In genomic region chr7:132780611-132781010, GRCm38 (mm10) we compare ENCODE assay signal across 9 mouse cellular contexts. TPM values are rescaled to one million over a fixed set of nuclear protein-coding genes. Genes with fewer than 3 reads are reported as not detected.
A peak's percentile ranks its signal among the peaks of the same experiment; 100 is the strongest.
DNase-seq lines count a peak whose midpoint lies in the region; ATAC-seq and TF ChIP-seq lines count a peak whose summit lies in the region.
"Had no signal": no experiment of that assay in that cellular context is flagged by ENCODE, and none has a peak within 500 bp of the region (broad histone marks: within the 10 kb centered on the region; RNA-seq: fewer than 3 reads in every experiment).

No protein-coding gene starts in this region.

- no peak for ATAC-seq in hindbrain, embryonic 12.5 days (ENCODE audit: low FRiP score)
- ATAC-seq in limb, embryonic 14.5 days (ENCODE audit: low FRiP score, low read depth), result peak; percentile 64
- ATAC-seq in neural tube, embryonic 13.5 days (ENCODE audit: low read depth), result peak; percentile 37; the same call in 1 of the 2 replicates

- H3K4me3 ChIP-seq in heart, adult 2 months, result no peak overlapping the region
- no peak overlapping the region for H3K4me3 ChIP-seq in hindbrain, embryonic 12.5 days
- H3K4me3 ChIP-seq in limb, embryonic 14.5 days (replicated peaks; ENCODE audit: low read length), result no peak overlapping the region
- no peak overlapping the region for H3K4me3 ChIP-seq in neural tube, embryonic 13.5 days
- H3K4me3 ChIP-seq in thymus, adult 2 months (ENCODE audit: control insufficient read depth, insufficient read depth, low read length), result no peak overlapping the region
- H3K4me3 ChIP-seq: myocyte had no signal

- TF ChIP-seq EP300 in heart, adult 2 months (IDR thresholded peaks at IDR 0.05; ENCODE audit: insufficient read depth, low read depth, low read length), result no peak

- H3K4me2 ChIP-seq in hindbrain, embryonic 12.5 days (replicated peaks), result no peak overlapping the region
- H3K4me2 ChIP-seq in limb, embryonic 14.5 days (replicated peaks; ENCODE audit: low read depth, low read length, severe bottlenecking), result no peak overlapping the region; the same call in 1 of the 2 replicates
- H3K4me2 ChIP-seq in neural tube, embryonic 13.5 days, result no peak overlapping the region

- no peaks in the 10 kb centered on the region for H3K27me3 ChIP-seq in heart, adult 2 months (ENCODE audit: control insufficient read depth, insufficient read depth, low read length)
- no peaks in the 10 kb centered on the region for H3K27me3 ChIP-seq in hindbrain, embryonic 12.5 days
- no peaks in the 10 kb centered on the region for H3K27me3 ChIP-seq in limb, embryonic 14.5 days (ENCODE audit: control insufficient read depth, insufficient read depth, low read length)
- H3K27me3 ChIP-seq in neural tube, embryonic 13.5 days, result no peaks in the 10 kb centered on the region
- H3K27me3 ChIP-seq in thymus, adult 2 months (ENCODE audit: control insufficient read depth, insufficient read depth, low read length), result no peaks in the 10 kb centered on the region

- H3K79me2 ChIP-seq in heart, adult 2 months (replicated peaks; ENCODE audit: control insufficient read depth, insufficient read depth, low read length), result peaks cover 7% of the 10 kb centered on the region

- peaks cover 63% of the 10 kb centered on the region for H3K4me1 ChIP-seq in heart, adult 2 months (ENCODE audit: control insufficient read depth, insufficient read depth, low read length)
- H3K4me1 ChIP-seq in hindbrain, embryonic 12.5 days, result peaks cover 33% of the 10 kb centered on the region
- peaks cover 43% of the 10 kb centered on the region for H3K4me1 ChIP-seq in limb, embryonic 14.5 days (ENCODE audit: control insufficient read depth, insufficient read depth, low read length)
- peaks cover 42% of the 10 kb centered on the region for H3K4me1 ChIP-seq in neural tube, embryonic 13.5 days (replicated peaks)
- 0 out of 2 replicates have a peak, but pooled peaks cover 1% of the 10 kb centered on the region for H3K4me1 ChIP-seq in thymus, adult 2 months (replicated peaks; ENCODE audit: control insufficient read depth, insufficient read depth, low read length)

- no peaks in the 10 kb centered on the region for H3K9me3 ChIP-seq in hindbrain, embryonic 12.5 days (replicated peaks)
- H3K9me3 ChIP-seq in limb, embryonic 14.5 days (ENCODE audit: control insufficient read depth, low read length), result no peaks in the 10 kb centered on the region
- no peaks in the 10 kb centered on the region for H3K9me3 ChIP-seq in neural tube, embryonic 13.5 days

- H3K9ac ChIP-seq in heart, adult 2 months (ENCODE audit: low read depth, low read length), result no peak overlapping the region
- H3K9ac ChIP-seq in hindbrain, embryonic 12.5 days, result no peak overlapping the region
- H3K9ac ChIP-seq in limb, embryonic 14.5 days (ENCODE audit: low read depth, low read length, severe bottlenecking), result no peak overlapping the region
- no peak overlapping the region for H3K9ac ChIP-seq in neural tube, embryonic 13.5 days

- peaks cover 16% of the 10 kb centered on the region for H3K36me3 ChIP-seq in heart, adult 2 months (ENCODE audit: control insufficient read depth, insufficient read depth, low read length)
- peaks cover 35% of the 10 kb centered on the region for H3K36me3 ChIP-seq in hindbrain, embryonic 12.5 days
- peaks cover 24% of the 10 kb centered on the region for H3K36me3 ChIP-seq in limb, embryonic 14.5 days (ENCODE audit: control insufficient read depth, insufficient read depth, low read length)
- H3K36me3 ChIP-seq in neural tube, embryonic 13.5 days, result peaks cover 29% of the 10 kb centered on the region
- H3K36me3 ChIP-seq in thymus, adult 2 months (ENCODE audit: control insufficient read depth, insufficient read depth, low read length), result peaks cover 21% of the 10 kb centered on the region

- peak; percentile 40 to 46 for DNase-seq in heart, adult 2 months
- DNase-seq in heart, postnatal 14 days, result no peak
- DNase-seq in cerebellum, postnatal 14 days, result peak; percentile 58 to 59
- DNase-seq in limb, embryonic 14.5 days (ENCODE audit: low spot score), result peak; percentile 40
- no peak for DNase-seq in adrenal gland, postnatal 36 days
- no peak for DNase-seq in thymus, adult 2 months

- H3K27ac ChIP-seq in heart, adult 2 months, result peak overlapping the region; percentile 34
- peak overlapping the region; percentile 62; the same call in 1 of the 2 replicates for H3K27ac ChIP-seq in hindbrain, embryonic 12.5 days
- peak overlapping the region; percentile 58; the same call in 1 of the 2 replicates for H3K27ac ChIP-seq in limb, embryonic 14.5 days (replicated peaks; ENCODE audit: low read depth, low read length)
- peak overlapping the region; percentile 53 for H3K27ac ChIP-seq in neural tube, embryonic 13.5 days (replicated peaks)
- no peak overlapping the region for H3K27ac ChIP-seq in thymus, adult 2 months (ENCODE audit: control insufficient read depth, insufficient read depth, low read length)

- 33% methylated on average over 4 of the region's 4 CpGs for WGBS in heart, adult 2 months
- WGBS in hindbrain, embryonic 12.5 days, result 31% methylated on average over 4 of the region's 4 CpGs
- WGBS in limb, embryonic 14.5 days, result 37% methylated on average over 4 of the region's 4 CpGs
- 15% methylated on average over 4 of the region's 4 CpGs for WGBS in neural tube, embryonic 13.5 days
- WGBS in thymus, adult 2 months, result 90% methylated on average over 4 of the region's 4 CpGs

- intact Hi-C loops in heart, adult 2 months (cut with DNase I), result no loop called here
- intact Hi-C loops in heart, postnatal 14 days (cut with DNase I), result no loop called here

- no peak for TF ChIP-seq POLR2A in heart, adult 2 months (IDR thresholded peaks at IDR 0.05; ENCODE audit: insufficient read depth, low read depth, low read length)
- TF ChIP-seq POLR2A in limb, embryonic 14.5 days (IDR thresholded peaks at IDR 0.05; ENCODE audit: borderline replicate concordance, extremely low read depth, insufficient read depth, insufficient read length), result no peak
- no peak for TF ChIP-seq POLR2A in thymus, adult 2 months (IDR thresholded peaks at IDR 0.05; ENCODE audit: control insufficient read depth, extremely low read depth, insufficient read depth, low read length, poor library complexity)

- TF ChIP-seq CTCF in heart, adult 2 months (IDR thresholded peaks at IDR 0.05), result peak; percentile 29
- no peak for TF ChIP-seq CTCF in thymus, adult 2 months (IDR thresholded peaks at IDR 0.05; ENCODE audit: borderline replicate concordance, control insufficient read depth, extremely low read depth, insufficient read depth, low read length, poor library complexity)

RNA-seq across cellular contexts. Expression of gene Fam53b, which starts 33.1 kb away (rescaled TPM):
- total RNA-seq in heart, adult 2 months (2021), result 10 to 100 TPM; 22.0 to 26.9 TPM
- 22.5 and 25.7 TPM in 2 replicates for polyA plus RNA-seq in heart, adult 2 months (2012; rRNA removed)
- total RNA-seq in heart, postnatal 14 days (2021), result 10 to 100 TPM; 29.2 to 34.1 TPM
- polyA plus RNA-seq in hindbrain, embryonic 12.5 days (2016; fragmentation: Nextera tagmentation; extraction: Ambion mirVana), result 22.7 and 25.3 TPM in 2 replicates
- 15.1 and 17.3 TPM in 2 replicates for polyA plus RNA-seq in limb, embryonic 14.5 days (2012; rRNA removed)
- 20.8 and 25.0 TPM in 2 replicates for polyA plus RNA-seq in limb, embryonic 14.5 days (2014; fragmentation: Nextera tagmentation; extraction: Ambion mirVana)
- 13.9 and 16.0 TPM in 2 replicates for polyA plus RNA-seq in neural tube, embryonic 13.5 days (2015; fragmentation: Nextera tagmentation; extraction: Ambion mirVana)
- 10 to 100 TPM; 65.9 to 94.9 TPM for total RNA-seq in adrenal gland, postnatal 36 days (2021)
- polyA plus RNA-seq in thymus, adult 2 months (2012; rRNA removed), result 104 and 122 TPM in 2 replicates

Comparison
In these comparisons a context has a peak if more than half of its experiments do, and no peak if none do; other contexts are left out.
1. DNase-seq: peak in heart, adult 2 months (2 of 2), cerebellum, postnatal 14 days (2 of 2) and limb, embryonic 14.5 days (single experiment); none in heart, postnatal 14 days (0 of 2), adrenal gland, postnatal 36 days (0 of 2) and thymus, adult 2 months (single experiment).